Mouse (Mus musculus) ES-CJ7 (cell line): ENCODE measurements around the gene Cyld.
"Not testable (repeated sequence)": the region's sequence is repeated elsewhere in the genome, so short reads cannot be mapped to it uniquely, and the experiment has no call there.

Experiments used
- DNase-seq: peaks from one replicate; pipeline ENCODE4 v3.0.0; 2011; ENCODE audit warnings: low read depth, low spot score

The Cyld gene

GRCm38 (mm10) chr8:88696721-88697641, at the start of gene Cyld:
TSS of gene Cyld (plus strand) at chr8:88697028.
- peak; percentile 100 for DNase-seq

- DNase-seq, result no peak
Observed at GRCm38 (mm10) chr8:88648322-88648721, 48.5 kb upstream of the Cyld start.

GRCm38 (mm10) chr8:88650016-88650708, 46.7 kb upstream of the Cyld start:
- no peak for DNase-seq

GRCm38 (mm10) chr8:88651122-88651521, 45.7 kb upstream of the Cyld start:
- not testable (repeated sequence) for DNase-seq

GRCm38 (mm10) chr8:88655334-88655733, 41.5 kb upstream of the Cyld start:
- no peak for DNase-seq

GRCm38 (mm10) chr8:88659873-88660272, 37.0 kb upstream of the Cyld start:
- no peak for DNase-seq

GRCm38 (mm10) chr8:88662401-88662821, 34.4 kb upstream of the Cyld start:
- no peak for DNase-seq

- DNase-seq, result no peak
Observed at GRCm38 (mm10) chr8:88664121-88664520, 32.7 kb upstream of the Cyld start.

GRCm38 (mm10) chr8:88664947-88665346, 31.9 kb upstream of the Cyld start:
- no peak for DNase-seq

GRCm38 (mm10) chr8:88666435-88666834, 30.4 kb upstream of the Cyld start:
- DNase-seq, result no peak

GRCm38 (mm10) chr8:88668400-88669086, 28.3 kb upstream of the Cyld start:
- no peak for DNase-seq

- DNase-seq, result no peak
Observed at GRCm38 (mm10) chr8:88670782-88671181, 26.0 kb upstream of the Cyld start.

GRCm38 (mm10) chr8:88671575-88671974, 25.3 kb upstream of the Cyld start:
- DNase-seq, result no peak

GRCm38 (mm10) chr8:88673859-88674258, 23.0 kb upstream of the Cyld start:
- DNase-seq, result no peak

- DNase-seq, result no peak
Observed at GRCm38 (mm10) chr8:88675372-88676165, 21.3 kb upstream of the Cyld start.

- no peak for DNase-seq
Observed at GRCm38 (mm10) chr8:88677071-88677470, 19.8 kb upstream of the Cyld start.

- DNase-seq, result no peak
Observed at GRCm38 (mm10) chr8:88680566-88680965, 16.3 kb upstream of the Cyld start.

- no peak for DNase-seq
Observed at GRCm38 (mm10) chr8:88681046-88681445, 15.8 kb upstream of the Cyld start.

GRCm38 (mm10) chr8:88683656-88684289, 13.1 kb upstream of the Cyld start:
- no peak for DNase-seq

- no peak for DNase-seq
Observed at GRCm38 (mm10) chr8:88686226-88686905, 10.5 kb upstream of the Cyld start.
